Mouse (Mus musculus): ENCODE measurements around the gene Macf1. TPM values are rescaled to one million over a fixed set of nuclear protein-coding genes. Genes with fewer than 3 reads are reported as not detected.
"Not testable (repeated sequence)": the region's sequence is repeated elsewhere in the genome, so short reads cannot be mapped to it uniquely, and the experiment has no call there.

Macf1 gene
- polyA plus RNA-seq, 1 experiment from 2014 or later = 75.7 TPM

- H3K27me3 ChIP-seq (ENCODE audit: control insufficient read depth, insufficient read depth, low read depth, low read length) = no peaks in the 10 kb centered on the region
- H3K9ac ChIP-seq (ENCODE audit: low read depth, low read length) = no peak overlapping the region
- ATAC-seq = peak; percentile 81
- H3K4me2 ChIP-seq (ENCODE audit: low read length) = no peak overlapping the region
- H3K4me3 ChIP-seq (ENCODE audit: low read depth, low read length) = no peak overlapping the region
- 35% methylated on average over 1 of the region's 1 CpGs for WGBS
- no peaks in the 10 kb centered on the region for H3K9me3 ChIP-seq (replicated peaks; ENCODE audit: control insufficient read depth, low read length, poor library complexity, severe bottlenecking)
- no peak overlapping the region for H3K27ac ChIP-seq (ENCODE audit: low read length)
- 0 out of 2 replicates have a peak, but pooled peaks cover under 1% of the 10 kb centered on the region for H3K4me1 ChIP-seq (ENCODE audit: control insufficient read depth, insufficient read depth, low read length)
- peaks cover 4% of the 10 kb centered on the region; the same call in 1 of the 2 replicates for H3K36me3 ChIP-seq (ENCODE audit: control insufficient read depth, insufficient read depth, low read length)
Measured at GRCm38 (mm10) chr4:123535271-123535670, 148.9 kb downstream of the Macf1 start.

GRCm38 (mm10) chr4:123532001-123532400, 152.2 kb downstream of the Macf1 start:
- H3K4me2 ChIP-seq (ENCODE audit: low read length) = no peak overlapping the region
- H3K4me1 ChIP-seq (ENCODE audit: control insufficient read depth, insufficient read depth, low read length) = peaks cover 24% of the 10 kb centered on the region
- no peaks in the 10 kb centered on the region for H3K27me3 ChIP-seq (ENCODE audit: control insufficient read depth, insufficient read depth, low read depth, low read length)
- H3K4me3 ChIP-seq (ENCODE audit: low read depth, low read length) = no peak overlapping the region
- WGBS = 40% methylated on average over 3 of the region's 3 CpGs
- ATAC-seq = no peak
- H3K9ac ChIP-seq (ENCODE audit: low read depth, low read length) = no peak overlapping the region
- no peak overlapping the region for H3K27ac ChIP-seq (ENCODE audit: low read length)
- no peaks in the 10 kb centered on the region for H3K9me3 ChIP-seq (replicated peaks; ENCODE audit: control insufficient read depth, low read length, poor library complexity, severe bottlenecking)
- no peaks in the 10 kb centered on the region for H3K36me3 ChIP-seq (ENCODE audit: control insufficient read depth, insufficient read depth, low read length)

- no peak overlapping the region for H3K4me2 ChIP-seq (ENCODE audit: low read length)
- H3K4me3 ChIP-seq (ENCODE audit: low read depth, low read length) = no peak overlapping the region
- WGBS = 88% methylated on average over 6 of the region's 6 CpGs
- H3K9ac ChIP-seq (ENCODE audit: low read depth, low read length) = no peak overlapping the region
- no peaks in the 10 kb centered on the region for H3K36me3 ChIP-seq (ENCODE audit: control insufficient read depth, insufficient read depth, low read length)
- no peak overlapping the region for H3K27ac ChIP-seq (ENCODE audit: low read length)
- no peak for ATAC-seq
- H3K27me3 ChIP-seq (ENCODE audit: control insufficient read depth, insufficient read depth, low read depth, low read length) = no peaks in the 10 kb centered on the region
- no peaks in the 10 kb centered on the region for H3K9me3 ChIP-seq (replicated peaks; ENCODE audit: control insufficient read depth, low read length, poor library complexity, severe bottlenecking)
- peaks cover 34% of the 10 kb centered on the region for H3K4me1 ChIP-seq (ENCODE audit: control insufficient read depth, insufficient read depth, low read length)
Measured at GRCm38 (mm10) chr4:123530976-123531375, 153.2 kb downstream of the Macf1 start.

- Histone ChIP-seq H3K9me3 (replicated peaks; ENCODE audit: control insufficient read depth, low read length, poor library complexity, severe bottlenecking) (no peaks in the 10 kb centered on the region), H3K4me3 (ENCODE audit: low read depth, low read length) (no peak overlapping the region), H3K27me3 (ENCODE audit: control insufficient read depth, insufficient read depth, low read depth, low read length) (no peaks in the 10 kb centered on the region), H3K36me3 (ENCODE audit: control insufficient read depth, insufficient read depth, low read length) (no peaks in the 10 kb centered on the region), H3K9ac (ENCODE audit: low read depth, low read length) (no peak overlapping the region), H3K27ac (ENCODE audit: low read length) (peak overlapping the region; percentile 41; the same call in 1 of the 2 replicates), H3K4me2 (ENCODE audit: low read length) (no peak overlapping the region), H3K4me1 (ENCODE audit: control insufficient read depth, insufficient read depth, low read length) (peaks cover 51% of the 10 kb centered on the region)
- WGBS = 44% methylated on average over 6 of the region's 6 CpGs
- ATAC-seq = no peak
Measured at GRCm38 (mm10) chr4:123529230-123529629, 154.9 kb downstream of the Macf1 start.

GRCm38 (mm10) chr4:123527607-123528010, 156.6 kb downstream of the Macf1 start:
- Histone ChIP-seq H3K9ac (ENCODE audit: low read depth, low read length) (peak overlapping the region; percentile 62), H3K9me3 (replicated peaks; ENCODE audit: control insufficient read depth, low read length, poor library complexity, severe bottlenecking) (no peaks in the 10 kb centered on the region), H3K27me3 (ENCODE audit: control insufficient read depth, insufficient read depth, low read depth, low read length) (no peaks in the 10 kb centered on the region), H3K4me3 (ENCODE audit: low read depth, low read length) (peak overlapping the region; percentile 38), H3K36me3 (ENCODE audit: control insufficient read depth, insufficient read depth, low read length) (no peaks in the 10 kb centered on the region), H3K4me2 (ENCODE audit: low read length) (peak overlapping the region; percentile 62), H3K4me1 (ENCODE audit: control insufficient read depth, insufficient read depth, low read length) (peaks cover 67% of the 10 kb centered on the region), H3K27ac (ENCODE audit: low read length) (peak overlapping the region; percentile 86)
- WGBS = 2% methylated on average over 8 of the region's 8 CpGs
- peak; percentile 81 for ATAC-seq

GRCm38 (mm10) chr4:123526779-123527280, 157.3 kb downstream of the Macf1 start:
- H3K27ac ChIP-seq (ENCODE audit: low read length) = peak overlapping the region; percentile 86
- peaks cover 69% of the 10 kb centered on the region for H3K4me1 ChIP-seq (ENCODE audit: control insufficient read depth, insufficient read depth, low read length)
- H3K9ac ChIP-seq (ENCODE audit: low read depth, low read length) = peak overlapping the region; percentile 62
- WGBS = 22% methylated on average over 10 of the region's 10 CpGs
- H3K4me2 ChIP-seq (ENCODE audit: low read length) = peak overlapping the region; percentile 62
- peak overlapping the region; percentile 38 for H3K4me3 ChIP-seq (ENCODE audit: low read depth, low read length)
- H3K9me3 ChIP-seq (replicated peaks; ENCODE audit: control insufficient read depth, low read length, poor library complexity, severe bottlenecking) = no peaks in the 10 kb centered on the region
- no peaks in the 10 kb centered on the region for H3K27me3 ChIP-seq (ENCODE audit: control insufficient read depth, insufficient read depth, low read depth, low read length)
- ATAC-seq = peak; percentile 53
- H3K36me3 ChIP-seq (ENCODE audit: control insufficient read depth, insufficient read depth, low read length) = no peaks in the 10 kb centered on the region

GRCm38 (mm10) chr4:123524746-123525145, 159.4 kb downstream of the Macf1 start:
- WGBS = 83% methylated on average over 5 of the region's 5 CpGs
- Histone ChIP-seq H3K9ac (ENCODE audit: low read depth, low read length) (no peak overlapping the region), H3K36me3 (ENCODE audit: control insufficient read depth, insufficient read depth, low read length) (no peaks in the 10 kb centered on the region), H3K9me3 (replicated peaks; ENCODE audit: control insufficient read depth, low read length, poor library complexity, severe bottlenecking) (no peaks in the 10 kb centered on the region), H3K27ac (ENCODE audit: low read length) (no peak overlapping the region), H3K4me1 (ENCODE audit: control insufficient read depth, insufficient read depth, low read length) (peaks cover 65% of the 10 kb centered on the region), H3K27me3 (ENCODE audit: control insufficient read depth, insufficient read depth, low read depth, low read length) (no peaks in the 10 kb centered on the region), H3K4me3 (ENCODE audit: low read depth, low read length) (no peak overlapping the region), H3K4me2 (ENCODE audit: low read length) (peak overlapping the region; percentile 62)
- ATAC-seq = no peak

GRCm38 (mm10) chr4:123520123-123520522, 164.0 kb downstream of the Macf1 start:
- not testable (repeated sequence) for H3K27ac ChIP-seq (ENCODE audit: low read length); H3K9me3 ChIP-seq (replicated peaks; ENCODE audit: control insufficient read depth, low read length, poor library complexity, severe bottlenecking); H3K36me3 ChIP-seq (ENCODE audit: control insufficient read depth, insufficient read depth, low read length); H3K27me3 ChIP-seq (ENCODE audit: control insufficient read depth, insufficient read depth, low read depth, low read length); H3K4me3 ChIP-seq (ENCODE audit: low read depth, low read length); H3K4me2 ChIP-seq (ENCODE audit: low read length); ATAC-seq; H3K9ac ChIP-seq (ENCODE audit: low read depth, low read length)
- peaks cover 26% of the 10 kb centered on the region for H3K4me1 ChIP-seq (ENCODE audit: control insufficient read depth, insufficient read depth, low read length)
- 87% methylated on average over 5 of the region's 5 CpGs for WGBS

- 85% methylated on average over 1 of the region's 1 CpGs for WGBS
- Histone ChIP-seq H3K4me1 (ENCODE audit: control insufficient read depth, insufficient read depth, low read length) (no peaks in the 10 kb centered on the region), H3K9ac (ENCODE audit: low read depth, low read length) (no peak overlapping the region), H3K36me3 (ENCODE audit: control insufficient read depth, insufficient read depth, low read length) (peaks cover 2% of the 10 kb centered on the region), H3K9me3 (replicated peaks; ENCODE audit: control insufficient read depth, low read length, poor library complexity, severe bottlenecking) (no peaks in the 10 kb centered on the region), H3K4me3 (ENCODE audit: low read depth, low read length) (no peak overlapping the region), H3K27ac (ENCODE audit: low read length) (no peak overlapping the region), H3K4me2 (ENCODE audit: low read length) (no peak overlapping the region), H3K27me3 (ENCODE audit: control insufficient read depth, insufficient read depth, low read depth, low read length) (no peaks in the 10 kb centered on the region)
- no peak for ATAC-seq
Measured at GRCm38 (mm10) chr4:123515673-123516072, 168.5 kb downstream of the Macf1 start.

Data from midbrain, embryonic 16.5 days (tissue).